Mouse (Mus musculus): ENCODE measurements around the gene Gm3238. TPM values are rescaled to one million over a fixed set of nuclear protein-coding genes. Genes with fewer than 3 reads are reported as not detected.
"Not testable (repeated sequence)": the region's sequence is repeated elsewhere in the genome, so short reads cannot be mapped to it uniquely, and the experiment has no call there.

Gm3238 gene
- polyA plus RNA-seq, 1 experiment: not detected

DNA sequence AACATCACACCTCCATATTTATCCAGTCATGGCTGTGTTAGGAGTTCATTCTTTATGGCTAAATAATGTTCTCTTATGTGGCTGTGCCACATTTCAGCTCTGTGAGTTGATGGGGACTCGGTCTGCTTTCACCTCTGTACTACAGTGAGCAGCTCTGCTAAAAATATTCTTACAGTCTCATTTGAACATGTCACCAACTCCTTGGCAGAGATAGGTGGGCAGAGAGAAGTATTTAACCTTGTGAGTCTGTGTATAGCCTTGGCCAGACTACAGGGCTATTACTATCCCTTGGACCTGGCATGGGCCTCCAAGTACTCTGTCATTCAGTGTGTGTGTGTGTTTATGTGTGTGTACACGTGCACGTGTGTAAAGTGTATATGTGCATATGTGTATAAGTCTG lies 1.0 kb upstream of the Gm3238 start:
- not testable (repeated sequence) for H3K27me3 ChIP-seq (ENCODE audit: control insufficient read depth, insufficient read depth, low read length); H3K4me1 ChIP-seq (replicated peaks; ENCODE audit: control insufficient read depth, insufficient read depth, low read length); H3K36me3 ChIP-seq (ENCODE audit: control insufficient read depth, insufficient read depth, low read length); DNase-seq; H3K4me3 ChIP-seq (ENCODE audit: control insufficient read depth, insufficient read depth, low read length); H3K27ac ChIP-seq (ENCODE audit: control insufficient read depth, insufficient read depth, low read length)
- 67% methylated on average over 3 of the region's 3 CpGs for WGBS

DNA sequence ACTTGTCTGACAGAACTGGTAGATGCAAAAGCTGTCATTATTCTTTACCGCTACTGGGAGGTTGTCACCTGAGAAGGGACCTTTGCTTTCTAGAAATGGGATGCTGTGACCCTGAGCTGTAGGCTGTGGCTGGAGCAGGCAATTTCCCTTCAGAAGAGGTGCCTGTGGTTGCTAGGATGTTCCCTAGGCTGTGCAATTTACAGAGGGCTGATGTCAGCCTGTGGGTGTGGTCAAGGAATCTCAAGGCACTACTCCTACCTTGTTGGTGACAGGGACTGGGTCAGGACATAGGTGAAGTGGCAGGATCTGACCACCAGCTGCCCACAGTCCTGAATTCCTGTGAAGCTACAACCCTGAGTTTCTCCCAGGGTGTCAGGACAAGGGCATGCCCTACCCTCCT lies 1.4 kb downstream of the Gm3238 start:
- DNase-seq: no peak
- Histone ChIP-seq H3K4me3 (ENCODE audit: control insufficient read depth, insufficient read depth, low read length) (no peak overlapping the region), H3K27ac (ENCODE audit: control insufficient read depth, insufficient read depth, low read length) (no peak overlapping the region), H3K36me3 (ENCODE audit: control insufficient read depth, insufficient read depth, low read length) (no peaks in the 10 kb centered on the region), H3K4me1 (replicated peaks; ENCODE audit: control insufficient read depth, insufficient read depth, low read length) (no peaks in the 10 kb centered on the region), H3K27me3 (ENCODE audit: control insufficient read depth, insufficient read depth, low read length) (no peaks in the 10 kb centered on the region)
- TF ChIP-seq CTCF (IDR thresholded peaks at IDR 0.05; ENCODE audit: borderline replicate concordance, control insufficient read depth, extremely low read depth, insufficient read depth, low read length, poor library complexity) (no peak), POLR2A (IDR thresholded peaks at IDR 0.05; ENCODE audit: control insufficient read depth, extremely low read depth, insufficient read depth, low read length, poor library complexity) (no peak)
- WGBS: 86% methylated on average over 1 of the region's 1 CpGs

DNA sequence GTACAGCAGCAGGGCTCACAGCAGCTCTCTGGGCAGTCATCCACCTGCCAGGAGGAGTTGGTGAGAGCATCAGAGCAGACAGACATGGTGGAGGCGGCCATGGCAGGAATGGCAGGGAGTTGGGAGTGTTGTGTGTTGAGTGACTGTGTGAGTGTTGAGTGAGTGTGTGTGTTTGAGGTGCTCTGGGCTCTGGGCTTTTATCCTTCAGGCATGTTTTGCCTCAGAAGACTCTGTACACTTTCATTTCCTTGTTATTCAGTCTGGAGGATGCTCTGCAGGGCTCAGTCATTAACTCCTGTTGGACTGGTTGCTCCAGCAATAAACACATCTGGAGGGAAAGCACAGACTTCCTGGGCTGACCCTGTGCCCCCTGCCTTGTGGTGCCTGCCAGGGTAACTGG lies 11.5 kb downstream of the Gm3238 start, which contains the start of gene Gm3233:
Gm3233 (minus strand) TSS at position 101 of the 400 bp plus-strand sequence.
- not testable (repeated sequence) for H3K4me3 ChIP-seq (ENCODE audit: control insufficient read depth, insufficient read depth, low read length); H3K36me3 ChIP-seq (ENCODE audit: control insufficient read depth, insufficient read depth, low read length); DNase-seq; H3K27me3 ChIP-seq (ENCODE audit: control insufficient read depth, insufficient read depth, low read length); H3K27ac ChIP-seq (ENCODE audit: control insufficient read depth, insufficient read depth, low read length); H3K4me1 ChIP-seq (replicated peaks; ENCODE audit: control insufficient read depth, insufficient read depth, low read length)
- 86% methylated on average over 1 of the region's 1 CpGs for whole genome bisulfite sequencing

DNA sequence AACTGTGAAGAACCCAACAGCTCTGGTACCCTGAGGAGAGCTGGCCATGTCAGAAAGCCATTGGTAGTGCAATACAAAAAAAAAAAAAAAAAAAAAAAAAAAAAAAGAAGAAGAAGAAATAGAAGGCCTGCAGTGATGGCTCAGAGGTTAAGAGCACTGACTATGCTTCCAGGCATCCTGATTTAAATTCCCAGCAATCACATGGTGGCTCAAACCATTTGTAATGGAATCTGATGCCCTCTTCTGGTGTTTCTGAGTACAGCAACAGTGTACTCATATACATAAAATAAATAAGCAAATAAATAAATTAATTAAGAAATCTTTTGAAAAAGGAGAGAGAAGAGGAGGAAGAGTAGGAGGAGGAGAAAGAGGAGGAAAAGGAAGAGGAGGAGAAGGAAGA lies 17.7 kb downstream of the Gm3238 start:
- Histone ChIP-seq H3K27me3 (ENCODE audit: control insufficient read depth, insufficient read depth, low read length) (no peaks in the 10 kb centered on the region), H3K4me1 (replicated peaks; ENCODE audit: control insufficient read depth, insufficient read depth, low read length) (no peaks in the 10 kb centered on the region), H3K4me3 (ENCODE audit: control insufficient read depth, insufficient read depth, low read length) (no peak overlapping the region), H3K36me3 (ENCODE audit: control insufficient read depth, insufficient read depth, low read length) (no peaks in the 10 kb centered on the region), H3K27ac (ENCODE audit: control insufficient read depth, insufficient read depth, low read length) (no peak overlapping the region)
- DNase-seq: no peak
- TF ChIP-seq POLR2A (IDR thresholded peaks at IDR 0.05; ENCODE audit: control insufficient read depth, extremely low read depth, insufficient read depth, low read length, poor library complexity): no peak
- no peak for TF ChIP-seq CTCF (IDR thresholded peaks at IDR 0.05; ENCODE audit: borderline replicate concordance, control insufficient read depth, extremely low read depth, insufficient read depth, low read length, poor library complexity)

DNA sequence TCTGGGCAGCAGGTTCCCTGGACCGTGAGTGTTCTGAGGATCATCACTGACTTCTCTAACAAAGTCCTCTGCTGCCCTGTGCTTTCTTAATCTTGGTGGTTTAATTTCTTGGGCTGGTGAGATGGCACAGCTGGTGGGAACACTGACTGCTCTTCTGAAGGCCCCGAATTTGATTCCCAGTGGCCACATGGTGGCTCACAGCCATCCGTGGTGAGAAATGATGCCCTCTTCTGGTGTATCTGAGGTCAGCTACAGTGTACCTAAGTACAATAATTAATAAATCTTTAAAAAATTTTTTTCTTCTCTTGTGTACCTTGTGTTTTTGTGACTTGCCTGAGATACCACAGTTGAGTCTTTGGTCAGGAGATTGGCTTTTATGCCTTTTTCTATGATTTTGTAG lies 18.8 kb downstream of the Gm3238 start:
- DNase-seq; H3K4me1 ChIP-seq (replicated peaks; ENCODE audit: control insufficient read depth, insufficient read depth, low read length); H3K27me3 ChIP-seq (ENCODE audit: control insufficient read depth, insufficient read depth, low read length); H3K27ac ChIP-seq (ENCODE audit: control insufficient read depth, insufficient read depth, low read length); H3K36me3 ChIP-seq (ENCODE audit: control insufficient read depth, insufficient read depth, low read length); H3K4me3 ChIP-seq (ENCODE audit: control insufficient read depth, insufficient read depth, low read length): not testable (repeated sequence)
- 53% methylated on average over 3 of the region's 3 CpGs for WGBS

DNA sequence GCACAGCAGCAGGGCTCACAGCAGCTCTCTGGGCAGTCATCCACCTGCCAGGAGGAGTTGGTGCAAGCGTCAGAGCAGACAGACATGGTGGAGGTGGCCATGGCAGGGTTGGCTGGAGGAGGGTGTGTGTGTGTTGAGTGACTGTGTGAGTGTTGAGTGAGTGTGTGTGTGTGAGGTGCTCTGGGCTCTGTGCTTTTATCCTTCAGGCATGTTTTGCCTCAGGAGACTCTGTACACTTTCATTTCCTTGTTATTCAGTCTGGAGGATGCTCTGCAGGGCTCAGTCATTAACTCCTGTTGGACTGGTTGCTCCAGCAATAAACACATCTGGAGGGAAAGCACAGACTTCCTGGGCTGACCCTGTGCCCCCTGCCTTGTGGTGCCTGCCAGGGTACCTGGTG lies 19.9 kb downstream of the Gm3238 start, which contains the start of gene Gm9736:
Gm9736 (minus strand) TSS at position 101 of the 400 bp plus-strand sequence.
- not testable (repeated sequence) for H3K4me3 ChIP-seq (ENCODE audit: control insufficient read depth, insufficient read depth, low read length)

DNA sequence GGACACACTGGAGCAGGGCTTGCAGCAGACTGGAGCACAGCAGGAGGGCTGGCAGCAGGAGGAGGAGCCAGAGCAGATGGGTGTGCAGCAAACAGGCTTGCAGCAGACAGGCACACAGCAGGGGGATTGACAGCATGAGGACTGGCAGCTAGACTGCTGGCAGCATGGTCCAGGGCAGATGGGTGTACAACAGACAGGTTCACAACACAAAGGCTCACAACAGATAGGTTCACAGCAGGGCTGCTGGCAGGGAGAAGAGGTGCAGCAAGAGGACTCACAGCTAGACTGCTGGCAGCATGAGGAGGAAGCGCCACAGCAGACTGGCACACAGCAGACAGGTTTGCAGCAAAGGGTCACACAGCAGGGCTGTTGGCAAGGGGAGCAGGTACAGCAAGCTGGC lies 20.4 kb downstream of the Gm3238 start:
- not testable (repeated sequence) for H3K27ac ChIP-seq (ENCODE audit: control insufficient read depth, insufficient read depth, low read length); H3K4me3 ChIP-seq (ENCODE audit: control insufficient read depth, insufficient read depth, low read length); DNase-seq; H3K36me3 ChIP-seq (ENCODE audit: control insufficient read depth, insufficient read depth, low read length); H3K27me3 ChIP-seq (ENCODE audit: control insufficient read depth, insufficient read depth, low read length); H3K4me1 ChIP-seq (replicated peaks; ENCODE audit: control insufficient read depth, insufficient read depth, low read length)
- WGBS: 96% methylated on average over 1 of the region's 1 CpGs

More for the DNA sequence above, 19.9 kb downstream of the Gm3238 start, which contains the start of gene Gm9736:
- H3K36me3 ChIP-seq (ENCODE audit: control insufficient read depth, insufficient read depth, low read length); DNase-seq; H3K27me3 ChIP-seq (ENCODE audit: control insufficient read depth, insufficient read depth, low read length); H3K4me1 ChIP-seq (replicated peaks; ENCODE audit: control insufficient read depth, insufficient read depth, low read length); H3K27ac ChIP-seq (ENCODE audit: control insufficient read depth, insufficient read depth, low read length): not testable (repeated sequence)
- 52% methylated on average over 1 of the region's 1 CpGs for WGBS

DNA sequence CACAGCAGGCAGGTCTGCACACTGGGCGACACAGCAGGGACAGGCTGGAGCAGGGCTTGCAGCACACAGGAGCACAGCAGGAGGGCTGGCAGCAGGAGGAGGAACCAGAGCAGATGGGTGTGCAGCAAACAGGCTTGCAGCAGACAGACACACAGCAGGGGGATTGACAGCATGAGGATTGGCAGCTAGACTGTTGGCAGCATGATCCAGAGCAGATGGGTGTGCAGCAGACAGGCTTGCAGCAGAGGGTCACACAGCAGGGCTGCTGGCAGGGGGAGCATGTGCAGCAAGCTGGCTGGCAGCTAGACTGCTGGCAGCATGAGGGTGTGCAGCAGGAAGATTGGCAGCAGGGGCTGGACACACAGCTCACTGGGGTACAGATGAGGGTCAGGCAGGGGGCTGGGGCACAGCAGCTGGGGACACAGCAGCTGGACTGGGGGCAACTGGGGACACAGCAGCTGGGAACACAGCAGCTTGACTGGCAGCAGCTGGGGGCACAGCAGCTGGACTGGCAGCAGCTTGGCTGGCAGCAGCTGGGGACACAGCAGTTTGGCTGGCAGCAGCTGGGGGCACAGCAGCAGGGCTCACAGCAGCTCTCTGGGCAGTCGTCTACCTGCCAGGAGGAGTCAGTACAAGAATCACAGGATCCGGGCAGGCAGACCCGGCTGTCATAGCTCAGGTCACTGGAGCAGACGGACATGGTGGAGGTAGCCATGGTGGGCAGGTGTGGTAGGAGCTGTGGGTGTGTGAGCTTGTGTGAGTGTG lies 29.0 kb downstream of the Gm3238 start, which contains the start of gene Gm18596:
Gm18596 (minus strand) TSS at position 715 of the 765 bp plus-strand sequence.
- not testable (repeated sequence) for H3K4me3 ChIP-seq (ENCODE audit: control insufficient read depth, insufficient read depth, low read length); H3K27ac ChIP-seq (ENCODE audit: control insufficient read depth, insufficient read depth, low read length); DNase-seq; H3K4me1 ChIP-seq (replicated peaks; ENCODE audit: control insufficient read depth, insufficient read depth, low read length); H3K27me3 ChIP-seq (ENCODE audit: control insufficient read depth, insufficient read depth, low read length); H3K36me3 ChIP-seq (ENCODE audit: control insufficient read depth, insufficient read depth, low read length)
- 75% methylated on average over 5 of the region's 5 CpGs for WGBS

All from thymus, adult 2 months (tissue).